Mouse (Mus musculus): Measurements from ENCODE around the gene Pabpc4.
"Not testable (repeated sequence)": the region's sequence is repeated elsewhere in the genome, so short reads cannot be mapped to it uniquely, and the experiment has no call there.

Pabpc4 gene

DNA sequence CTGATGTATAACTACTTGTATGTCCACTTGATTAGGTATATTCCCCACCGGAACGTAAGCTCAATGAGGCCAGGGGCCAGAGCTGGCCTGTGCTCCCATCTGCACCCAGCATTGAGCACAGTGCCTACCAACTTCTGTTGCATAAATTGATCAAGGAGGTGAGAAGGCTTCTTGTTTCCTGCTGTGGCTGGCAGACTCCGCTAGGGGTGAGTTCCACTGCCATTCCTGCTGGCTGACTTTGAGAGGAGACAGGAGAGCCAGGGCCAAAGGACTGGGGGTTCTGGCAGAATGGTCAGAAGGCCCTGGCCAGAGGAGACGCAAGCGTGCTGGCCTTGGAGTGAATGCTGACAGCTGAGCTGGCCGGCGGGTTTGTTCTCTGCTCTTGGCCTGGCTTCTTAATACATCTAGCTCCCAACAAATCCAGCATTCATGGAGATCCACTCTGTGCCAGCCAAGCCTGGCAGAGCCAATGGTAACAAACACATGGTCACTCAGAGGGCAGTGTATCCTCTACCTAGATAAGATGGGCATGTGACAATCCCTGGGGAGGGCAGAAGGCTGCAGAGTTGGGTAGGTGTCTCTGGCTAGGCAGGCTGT, 13.1 kb upstream of the Pabpc4 start:
- DNase-seq, result peak; percentile 53

GRCm38 (mm10) chr4:123252214-123252613, 9.9 kb upstream of the Pabpc4 start:
- peak; percentile 61 for DNase-seq

- no peak for DNase-seq
Measured at GRCm38 (mm10) chr4:123254617-123255016, 7.5 kb upstream of the Pabpc4 start.

DNA sequence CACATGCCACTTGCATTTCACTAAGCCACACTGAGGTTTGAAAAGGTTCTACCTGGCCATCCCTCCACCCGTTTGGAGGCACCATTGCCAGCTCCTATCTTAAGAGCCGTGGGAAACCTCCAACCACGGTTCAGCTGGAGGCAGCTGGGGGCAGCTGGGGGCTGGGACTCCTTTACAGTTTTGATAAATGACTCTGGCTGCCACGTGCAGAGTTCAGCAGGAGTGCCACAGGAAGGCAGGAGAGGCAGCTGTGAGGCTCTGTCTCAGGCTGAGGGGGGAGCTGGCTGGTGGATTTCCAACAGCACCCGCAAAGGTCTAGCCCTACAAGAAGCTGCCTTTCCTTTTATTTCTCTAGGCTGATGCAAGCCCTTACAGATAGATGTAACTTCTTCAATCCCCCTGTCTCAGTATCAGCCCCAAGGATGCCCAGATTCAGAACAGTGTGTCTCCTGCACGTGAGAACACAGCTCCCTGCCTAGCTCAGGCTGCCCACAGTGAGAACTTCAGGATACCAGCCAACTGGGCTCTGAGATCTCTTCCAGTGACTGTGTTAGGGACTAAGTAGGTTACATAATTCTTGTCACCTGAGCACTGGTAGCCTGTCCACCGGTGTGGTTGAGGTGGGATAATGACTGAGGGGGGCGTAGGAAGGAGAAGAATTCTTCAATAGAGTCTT, 1.9 kb upstream of the Pabpc4 start:
- DNase-seq, result no peak

DNA sequence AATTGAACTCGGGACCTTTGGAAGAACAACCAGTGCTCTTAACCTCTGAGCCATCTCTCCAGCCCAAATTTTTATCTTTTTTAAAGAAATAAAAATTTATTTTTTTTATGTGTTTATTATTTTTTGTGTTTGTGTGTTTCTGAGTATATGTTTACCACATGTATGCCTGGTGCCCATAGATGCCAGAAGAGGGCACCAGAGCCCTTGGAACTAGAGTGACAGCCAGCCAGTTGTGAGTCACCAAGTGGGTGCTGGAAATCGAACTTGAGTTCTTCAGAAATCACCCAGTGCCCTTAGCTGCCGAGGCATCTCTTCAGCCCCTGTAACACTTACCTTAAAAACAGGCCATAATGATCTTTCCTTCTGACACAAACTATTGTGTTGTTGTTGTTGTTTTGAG, 8.9 kb downstream of the Pabpc4 start:
- no peak for DNase-seq

- no peak for DNase-seq
Measured at GRCm38 (mm10) chr4:123280117-123280516, 18.0 kb downstream of the Pabpc4 start.

DNA sequence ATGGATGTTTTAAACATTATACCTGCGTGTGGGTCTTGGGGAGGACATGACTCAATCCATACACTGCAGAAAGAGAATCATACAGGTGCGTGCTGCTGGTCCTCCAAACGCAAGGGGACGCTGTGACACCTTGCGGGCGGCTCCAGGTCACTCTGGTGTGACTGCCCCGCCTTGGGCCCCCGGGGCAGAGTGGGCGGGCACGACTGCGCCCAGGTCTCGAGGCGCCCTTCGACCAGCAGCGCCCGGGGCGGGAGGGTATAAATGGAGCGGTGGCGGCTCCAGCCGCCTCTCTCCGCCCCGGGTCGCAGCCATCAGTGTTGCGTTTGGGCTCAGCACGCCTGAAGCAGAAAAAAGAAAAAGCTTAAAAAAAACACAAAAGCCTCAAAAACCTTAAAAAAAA, 20.3 kb downstream of the Pabpc4 start:
- peak; percentile 95 for DNase-seq

DNA sequence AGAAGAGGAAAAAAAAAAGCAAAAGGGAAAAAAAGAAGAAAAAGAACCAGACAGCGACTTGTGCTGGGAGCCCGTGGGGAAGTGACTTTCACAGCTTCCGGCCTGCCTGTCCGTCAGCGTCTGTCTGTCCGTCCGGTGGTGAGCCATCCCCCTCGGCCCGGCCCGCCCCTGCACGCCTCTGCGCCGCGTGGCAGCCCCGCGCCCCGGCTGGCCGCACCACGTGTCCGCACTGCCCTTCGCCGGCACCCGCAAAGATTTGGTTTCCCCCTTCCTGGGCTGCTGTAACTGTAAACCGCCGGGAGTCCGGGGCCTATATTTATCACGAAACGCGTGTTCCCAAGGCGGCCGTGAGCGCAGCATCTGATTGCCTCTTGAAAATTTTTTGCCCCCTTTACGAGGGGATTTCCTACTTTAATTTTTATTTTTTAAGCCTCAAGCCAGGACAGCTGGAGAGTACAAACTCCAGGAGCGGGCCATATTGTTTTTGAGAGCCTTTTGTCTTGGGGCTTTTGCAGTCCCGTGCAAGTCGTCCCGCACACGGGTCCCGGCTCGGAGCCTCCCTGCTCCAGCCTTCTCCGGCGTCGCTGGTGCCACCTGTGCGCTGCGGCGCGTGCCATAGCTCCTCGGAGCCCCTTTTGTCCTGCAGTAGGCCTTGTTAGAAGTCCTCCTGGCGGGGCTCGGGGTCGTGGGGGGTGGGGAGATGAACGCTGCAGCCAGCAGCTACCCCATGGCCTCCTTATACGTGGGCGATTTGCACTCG, 20.9 kb downstream of the Pabpc4 start:
- peak; percentile 59 for DNase-seq

DNA sequence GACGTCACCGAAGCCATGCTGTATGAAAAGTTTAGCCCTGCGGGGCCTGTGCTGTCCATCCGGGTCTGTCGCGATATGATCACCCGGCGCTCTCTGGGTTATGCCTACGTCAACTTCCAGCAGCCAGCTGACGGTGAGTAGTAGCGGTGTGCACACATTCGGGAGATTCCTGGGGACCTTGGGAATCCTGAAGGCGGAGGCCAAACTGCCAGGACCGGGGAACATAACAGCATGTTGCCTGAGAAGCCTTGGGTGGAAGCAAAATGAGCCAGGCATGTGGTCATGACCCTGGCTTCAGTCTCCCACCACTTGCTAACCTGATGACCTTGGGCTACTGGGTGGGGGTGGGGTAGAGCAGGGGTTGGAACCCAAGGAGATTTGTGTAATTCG, 21.5 kb downstream of the Pabpc4 start:
- DNase-seq, result peak; percentile 34

- no peak for DNase-seq
Measured at GRCm38 (mm10) chr4:123284731-123285624, 22.8 kb downstream of the Pabpc4 start.

DNA sequence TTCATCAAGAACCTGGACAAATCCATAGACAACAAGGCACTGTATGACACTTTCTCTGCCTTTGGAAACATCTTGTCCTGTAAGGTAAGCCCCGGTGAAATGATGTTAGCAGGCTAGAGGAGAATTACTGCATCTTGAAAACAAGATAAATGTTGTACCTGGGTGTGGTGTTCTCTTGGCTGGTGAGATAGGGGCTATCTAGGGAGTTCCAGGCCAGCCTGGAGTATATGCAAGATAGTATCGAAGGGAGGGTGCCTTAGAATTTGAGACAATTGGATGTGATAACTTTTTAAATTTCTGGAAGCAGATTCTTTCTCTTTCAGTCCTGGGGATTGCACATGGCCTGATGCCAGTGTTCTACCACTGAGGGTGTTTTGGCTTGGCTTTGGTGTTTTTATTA, 24.6 kb downstream of the Pabpc4 start:
- DNase-seq, result no peak

GRCm38 (mm10) chr4:123289038-123289437, 26.9 kb downstream of the Pabpc4 start:
- DNase-seq, result no peak

- no peak for DNase-seq
Measured at GRCm38 (mm10) chr4:123292390-123292789, 30.2 kb downstream of the Pabpc4 start.

DNA sequence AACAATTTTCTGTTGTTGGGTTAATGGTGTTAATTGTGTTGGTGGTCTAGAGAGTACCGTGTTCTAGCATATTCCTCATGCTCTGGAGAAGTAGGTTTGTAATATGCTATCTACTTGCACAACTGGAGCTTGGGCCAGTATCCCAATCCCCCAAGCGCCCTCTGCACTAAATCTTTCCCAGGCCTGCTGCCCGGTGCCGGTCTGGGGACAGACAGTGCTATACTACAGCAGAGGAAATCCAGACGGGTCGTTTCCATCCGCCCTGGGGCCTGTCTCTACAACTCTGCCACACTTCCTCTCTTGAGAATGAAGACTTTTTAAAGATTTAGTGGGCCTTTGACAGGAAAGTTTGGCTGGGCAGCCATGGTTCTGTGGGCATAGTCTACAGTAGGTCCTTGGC, 30.8 kb downstream of the Pabpc4 start:
- peak; percentile 67 for DNase-seq

DNA sequence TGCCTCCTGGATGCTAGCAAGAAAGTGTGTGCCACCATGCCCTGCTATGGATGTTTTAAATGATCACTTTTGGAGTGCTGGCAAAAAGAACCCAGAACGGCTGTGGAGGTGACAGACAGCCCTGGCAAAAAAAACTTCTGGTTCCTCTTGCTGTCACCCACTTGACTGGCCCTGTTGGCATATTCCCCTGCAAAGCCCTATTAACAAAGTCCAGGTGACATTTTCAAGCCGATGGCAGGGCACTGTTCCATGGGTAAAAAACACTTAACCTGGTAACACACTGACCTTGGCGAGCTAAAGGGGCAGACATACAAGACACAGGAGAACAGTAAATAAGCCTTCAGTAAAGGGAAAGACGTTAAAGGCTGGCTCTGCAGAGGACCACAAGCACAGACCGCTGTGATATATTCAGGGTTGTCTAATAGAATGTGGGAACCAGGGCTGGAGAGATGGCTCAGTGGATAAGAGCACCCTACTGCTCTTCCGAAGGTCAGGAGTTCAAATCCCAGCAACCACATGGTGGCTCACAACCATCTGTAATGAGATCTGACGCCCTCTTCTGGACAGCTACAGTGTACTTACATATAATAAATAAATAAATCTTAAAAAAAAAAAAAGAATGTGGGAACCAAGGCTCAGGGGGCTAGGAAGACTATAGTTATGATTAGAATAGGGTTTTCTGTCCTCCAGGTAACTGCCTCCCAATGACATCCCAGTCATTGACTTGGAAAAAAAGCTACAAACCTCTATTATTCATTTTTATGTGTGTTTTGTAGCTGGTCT, 31.7 kb downstream of the Pabpc4 start:
- DNase-seq, result no peak

- DNase-seq, result not testable (repeated sequence)
Measured at GRCm38 (mm10) chr4:123295026-123295425, 32.9 kb downstream of the Pabpc4 start.

- DNase-seq, result no peak
Measured at GRCm38 (mm10) chr4:123295516-123296147, 33.5 kb downstream of the Pabpc4 start.

DNA sequence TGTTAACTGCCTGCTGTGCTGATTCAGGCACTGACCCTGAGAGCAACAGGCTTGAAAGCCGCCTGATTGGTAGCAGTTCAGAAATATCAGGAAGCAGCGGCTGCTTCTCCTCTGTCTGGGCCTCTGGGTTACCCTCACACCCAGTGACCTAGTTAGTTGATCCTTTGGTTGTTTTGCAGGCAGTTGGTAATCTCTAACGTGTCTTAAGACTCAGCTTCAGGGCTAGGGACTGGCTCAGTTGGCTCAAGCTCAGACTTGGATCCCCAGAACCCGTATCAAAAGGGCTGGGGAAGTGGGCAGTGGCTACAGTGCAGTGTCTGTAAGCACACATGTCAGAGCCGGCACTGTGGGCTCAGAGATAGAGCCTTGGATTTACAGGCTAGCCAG, 34.0 kb downstream of the Pabpc4 start:
- DNase-seq, result no peak

DNA sequence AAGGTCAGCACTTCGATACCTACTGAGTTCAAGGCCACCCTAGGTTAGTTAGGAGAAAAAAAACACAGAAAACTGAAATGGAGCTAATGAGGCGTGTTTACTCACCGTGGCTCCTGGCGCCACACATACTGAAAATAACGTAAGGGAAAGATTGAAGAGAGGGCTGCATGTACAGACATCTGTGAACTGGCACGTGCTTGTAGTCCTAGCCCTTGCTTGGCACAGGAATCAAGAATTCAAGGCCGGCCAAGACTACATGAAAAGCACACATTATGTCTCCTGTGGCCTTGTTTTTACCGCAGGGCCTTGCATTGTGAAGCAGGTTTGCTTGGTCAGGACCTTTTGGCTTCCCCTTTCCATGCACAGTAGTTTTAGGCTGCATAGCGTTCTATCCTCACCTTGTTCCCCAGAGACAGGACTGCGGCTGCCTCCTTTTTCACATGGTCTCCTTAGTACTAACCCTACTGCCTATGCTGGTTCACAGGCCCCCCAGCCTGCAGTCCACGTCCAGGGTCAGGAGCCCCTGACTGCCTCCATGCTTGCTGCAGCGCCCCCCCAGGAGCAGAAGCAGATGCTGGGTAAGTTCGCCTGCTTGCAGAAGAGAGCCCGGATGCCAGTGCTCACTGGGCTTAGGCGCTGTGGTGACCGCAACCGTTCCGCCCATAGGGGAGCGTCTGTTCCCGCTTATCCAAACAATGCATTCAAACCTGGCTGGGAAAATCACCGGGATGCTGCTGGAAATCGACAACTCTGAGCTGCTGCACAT, 35.2 kb downstream of the Pabpc4 start:
- DNase-seq, result no peak

- peak; percentile 79 for DNase-seq
Measured at GRCm38 (mm10) chr4:123298226-123298625, 36.1 kb downstream of the Pabpc4 start.
